Mouse (Mus musculus): ENCODE measurements around the gene Pcp2. TPM values are rescaled to one million over a fixed set of nuclear protein-coding genes. Genes with fewer than 3 reads are reported as not detected.

The Pcp2 gene
- polyA plus RNA-seq, 1 experiment from 2014 or later = 0.53 TPM

DNA sequence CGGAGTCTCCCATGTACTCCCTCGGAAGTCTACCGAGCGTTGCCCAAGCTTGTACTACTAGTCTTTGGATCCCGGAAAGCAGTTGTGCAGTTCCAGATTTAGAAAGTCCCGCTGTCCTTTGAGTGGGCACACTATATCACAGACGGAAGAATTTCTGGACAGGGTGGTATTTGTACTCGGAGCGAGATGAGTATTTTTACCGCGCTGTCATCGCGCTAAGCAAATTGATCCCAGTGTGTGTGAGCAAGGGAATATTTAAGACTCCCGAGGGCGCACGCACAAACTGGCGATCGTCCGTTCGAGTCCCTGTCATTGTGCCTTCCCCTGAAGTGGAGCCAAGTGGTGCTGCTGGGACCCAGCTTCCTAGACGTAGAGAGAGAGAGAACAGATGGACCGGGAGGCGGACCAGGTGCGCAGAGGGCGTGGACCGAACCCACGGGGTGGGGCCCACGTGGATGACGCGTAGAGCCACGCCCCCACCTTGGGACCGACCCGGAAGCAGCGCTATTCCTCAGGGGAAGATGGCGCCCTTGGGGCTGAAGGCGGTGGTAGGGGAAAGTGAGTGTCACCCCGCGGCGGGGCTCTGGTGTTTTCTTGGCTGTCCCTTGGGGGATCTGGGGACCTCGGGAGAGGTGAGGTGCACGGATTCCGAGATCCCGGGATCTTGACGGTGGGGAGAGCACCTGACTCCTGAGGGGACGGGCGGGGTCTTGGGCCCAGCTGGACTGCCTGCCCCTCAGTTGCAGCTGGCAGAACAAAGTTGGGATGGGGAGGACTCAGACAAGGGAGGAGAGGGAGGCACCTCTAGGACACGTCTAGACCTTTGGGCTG is 5.5 kb upstream of the Pcp2 start, which contains the start of gene Stxbp2:
Stxbp2 (plus strand) TSS at position 309 of the 831 bp plus-strand sequence.
- 5% methylated on average over 47 of the region's 47 CpGs for whole genome bisulfite sequencing
- H3K4me2 ChIP-seq (ENCODE audit: low read length) = peak within 1 kb of the TSS; percentile 68
- 0 out of 2 replicates have a peak, but pooled peaks cover 5% of the 10 kb centered on the region for H3K36me3 ChIP-seq (ENCODE audit: control insufficient read depth, insufficient read depth, low read length)
- no peaks in the 10 kb centered on the region for H3K9me3 ChIP-seq (replicated peaks; ENCODE audit: control insufficient read depth, low read length)
- peak; percentile 89 for ATAC-seq
- H3K27ac ChIP-seq (ENCODE audit: low read depth, low read length) = no peak within 1 kb of the TSS
- peak; percentile 75 for DNase-seq (ENCODE audit: low spot score)
- H3K27me3 ChIP-seq (replicated peaks; ENCODE audit: control insufficient read depth, insufficient read depth, low read length) = no peaks in the 10 kb centered on the region
- H3K9ac ChIP-seq (ENCODE audit: low read length) = peak within 1 kb of the TSS; percentile 56
- H3K4me3 ChIP-seq (ENCODE audit: low read depth, low read length) = peak within 1 kb of the TSS; percentile 44
- H3K4me1 ChIP-seq (ENCODE audit: control insufficient read depth, insufficient read depth, low read length) = peaks cover 3% of the 10 kb centered on the region; the same call in 1 of the 2 replicates

DNA sequence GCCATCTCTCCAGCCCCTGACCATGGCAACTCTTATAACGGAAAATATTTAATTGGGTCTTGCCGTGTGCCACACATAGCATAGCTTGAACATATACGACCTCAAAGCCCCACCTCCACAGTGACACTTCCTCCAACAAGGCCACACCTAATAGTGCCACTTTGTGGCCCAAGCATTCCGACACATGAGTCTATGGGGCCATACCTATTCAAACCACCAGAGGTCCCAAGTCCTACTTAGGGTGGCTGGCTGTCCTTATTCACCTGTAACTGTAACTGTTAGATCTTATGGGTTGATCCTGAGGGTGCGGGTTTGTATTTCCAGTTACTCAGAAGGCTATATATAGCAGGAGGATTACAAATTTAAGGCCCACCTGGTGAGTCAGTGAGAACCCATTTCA is 2.7 kb upstream of the Pcp2 start:
- DNase-seq (ENCODE audit: low spot score) (no peak), ATAC-seq (no peak)
- no peaks in the 10 kb centered on the region for H3K27me3 ChIP-seq (replicated peaks; ENCODE audit: control insufficient read depth, insufficient read depth, low read length)
- H3K27ac ChIP-seq (ENCODE audit: low read depth, low read length) = no peak overlapping the region
- H3K9ac ChIP-seq (ENCODE audit: low read length) = no peak overlapping the region
- H3K36me3 ChIP-seq (ENCODE audit: control insufficient read depth, insufficient read depth, low read length) = no peaks in the 10 kb centered on the region
- H3K9me3 ChIP-seq (replicated peaks; ENCODE audit: control insufficient read depth, low read length) = no peaks in the 10 kb centered on the region
- no peak overlapping the region for H3K4me2 ChIP-seq (ENCODE audit: low read length)
- no peak overlapping the region for H3K4me3 ChIP-seq (ENCODE audit: low read depth, low read length)
- peaks cover 3% of the 10 kb centered on the region; the same call in 1 of the 2 replicates for H3K4me1 ChIP-seq (ENCODE audit: control insufficient read depth, insufficient read depth, low read length)
- 32% methylated on average over 5 of the region's 5 CpGs for WGBS

DNA sequence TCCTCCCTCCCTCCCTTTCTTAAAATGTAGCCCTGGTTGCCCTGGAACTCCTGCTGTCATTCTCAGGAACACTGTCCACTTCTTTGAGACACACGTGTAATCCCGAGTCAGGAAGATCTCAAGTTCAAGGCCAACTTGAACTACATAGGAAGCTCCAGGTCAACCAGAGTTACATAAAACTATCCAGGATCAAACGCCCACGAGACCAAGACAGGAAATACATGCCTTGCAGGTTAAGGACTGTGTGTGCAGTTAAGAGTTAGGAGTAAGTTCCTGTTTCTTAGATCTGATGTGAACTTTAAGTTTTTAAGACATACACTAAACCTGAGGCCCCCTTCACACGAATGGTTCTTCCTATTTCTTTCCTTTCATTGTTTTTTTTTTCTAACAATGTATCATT is 1.6 kb upstream of the Pcp2 start:
- WGBS = 61% methylated on average over 5 of the region's 5 CpGs
- Histone ChIP-seq H3K27ac (ENCODE audit: low read depth, low read length) (no peak overlapping the region), H3K4me2 (ENCODE audit: low read length) (no peak overlapping the region), H3K36me3 (ENCODE audit: control insufficient read depth, insufficient read depth, low read length) (no peaks in the 10 kb centered on the region), H3K4me1 (ENCODE audit: control insufficient read depth, insufficient read depth, low read length) (peaks cover 6% of the 10 kb centered on the region; the same call in 1 of the 2 replicates), H3K27me3 (replicated peaks; ENCODE audit: control insufficient read depth, insufficient read depth, low read length) (no peaks in the 10 kb centered on the region), H3K9ac (ENCODE audit: low read length) (no peak overlapping the region), H3K9me3 (replicated peaks; ENCODE audit: control insufficient read depth, low read length) (no peaks in the 10 kb centered on the region), H3K4me3 (ENCODE audit: low read depth, low read length) (no peak overlapping the region)
- DNase-seq (ENCODE audit: low spot score) (no peak), ATAC-seq (no peak)

DNA sequence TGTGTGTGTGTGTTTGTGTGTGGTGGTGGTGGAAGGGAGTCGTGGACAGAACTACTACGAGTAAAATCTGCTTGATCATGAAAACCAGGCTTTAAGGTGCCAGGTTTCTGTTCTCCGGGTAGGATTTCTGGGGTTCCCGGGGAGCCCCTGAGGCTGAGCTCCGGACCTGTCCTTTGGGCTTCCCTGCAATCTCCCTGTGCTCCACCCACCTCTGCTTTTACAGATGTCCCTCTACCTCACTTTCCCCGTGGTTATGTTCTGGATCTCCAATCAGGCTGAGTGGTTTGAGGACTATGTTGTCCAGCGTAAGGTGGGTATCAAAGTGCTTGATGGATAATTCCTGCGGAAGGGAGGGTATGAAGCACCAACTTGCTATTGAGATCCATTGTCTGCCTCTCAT is 3.2 kb downstream of the Pcp2 start:
- Histone ChIP-seq H3K4me3 (ENCODE audit: low read depth, low read length) (peak overlapping the region; percentile 79; the same call in 1 of the 2 replicates), H3K4me2 (ENCODE audit: low read length) (peak overlapping the region; percentile 71), H3K27ac (ENCODE audit: low read depth, low read length) (no peak overlapping the region), H3K9me3 (replicated peaks; ENCODE audit: control insufficient read depth, low read length) (no peaks in the 10 kb centered on the region), H3K9ac (ENCODE audit: low read length) (peak overlapping the region; percentile 76), H3K36me3 (ENCODE audit: control insufficient read depth, insufficient read depth, low read length) (peaks cover 17% of the 10 kb centered on the region), H3K27me3 (replicated peaks; ENCODE audit: control insufficient read depth, insufficient read depth, low read length) (no peaks in the 10 kb centered on the region), H3K4me1 (ENCODE audit: control insufficient read depth, insufficient read depth, low read length) (peaks cover 9% of the 10 kb centered on the region; the same call in 1 of the 2 replicates)
- ATAC-seq (no peak), DNase-seq (ENCODE audit: low spot score) (no peak)
- 67% methylated on average over 8 of the region's 8 CpGs for WGBS

DNA sequence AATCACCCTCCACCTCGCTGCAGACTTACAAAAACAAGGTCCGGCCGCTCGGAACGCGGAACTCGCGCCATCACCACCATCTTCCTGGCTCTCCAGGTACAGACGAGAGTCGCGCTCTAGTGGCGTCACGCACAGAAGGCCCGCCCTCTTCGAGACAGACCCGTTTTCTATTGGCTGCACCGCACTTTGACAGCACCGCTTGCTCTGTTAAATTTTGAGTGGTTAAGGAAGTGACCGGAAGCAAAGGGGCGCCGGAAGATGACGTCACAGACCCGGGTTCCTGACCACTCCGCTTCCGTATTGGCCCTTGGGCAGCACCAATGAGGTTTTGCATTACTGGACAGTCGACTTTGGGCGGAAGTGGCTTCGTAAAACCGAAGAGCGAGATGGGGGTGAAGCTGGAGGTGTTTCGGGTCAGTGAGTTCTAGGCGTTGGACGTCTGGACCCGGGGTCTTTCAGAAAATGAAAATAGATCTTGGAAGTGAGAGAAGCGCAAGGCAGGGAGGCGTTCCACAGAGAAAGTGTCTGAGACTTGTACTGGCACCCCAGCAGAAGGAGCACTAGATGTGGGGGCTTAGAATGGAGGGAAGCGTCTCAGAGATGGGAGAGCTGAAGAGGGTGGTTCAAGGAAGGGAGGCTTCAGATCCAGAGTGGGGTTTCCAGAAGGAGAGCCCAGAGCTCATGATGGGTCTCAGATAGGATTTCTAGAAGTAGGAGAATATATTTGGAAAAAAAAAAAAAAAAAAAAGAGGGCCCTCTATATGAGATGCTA is 4.0 kb downstream of the Pcp2 start, which contains the start of the genes Xab2 and Pet100:
Xab2 (minus strand) TSS at position 118 of the 772 bp plus-strand sequence.
Pet100 (plus strand) TSS at position 350 of the 772 bp plus-strand sequence.
- Histone ChIP-seq H3K27ac (ENCODE audit: low read depth, low read length) (no peak within 1 kb of the TSS), H3K4me2 (ENCODE audit: low read length) (peak within 1 kb of the TSS; percentile 73), H3K27me3 (replicated peaks; ENCODE audit: control insufficient read depth, insufficient read depth, low read length) (no peaks in the 10 kb centered on the region), H3K9ac (ENCODE audit: low read length) (peak within 1 kb of the TSS; percentile 76), H3K9me3 (replicated peaks; ENCODE audit: control insufficient read depth, low read length) (no peaks in the 10 kb centered on the region), H3K36me3 (ENCODE audit: control insufficient read depth, insufficient read depth, low read length) (peaks cover 23% of the 10 kb centered on the region), H3K4me3 (ENCODE audit: low read depth, low read length) (peak within 1 kb of the TSS; percentile 79), H3K4me1 (ENCODE audit: control insufficient read depth, insufficient read depth, low read length) (peaks cover 9% of the 10 kb centered on the region; the same call in 1 of the 2 replicates)
- ATAC-seq = peak; percentile 98
- under 1% methylated on average over 37 of the region's 37 CpGs for WGBS
- DNase-seq (ENCODE audit: low spot score) = peak; percentile 100

DNA sequence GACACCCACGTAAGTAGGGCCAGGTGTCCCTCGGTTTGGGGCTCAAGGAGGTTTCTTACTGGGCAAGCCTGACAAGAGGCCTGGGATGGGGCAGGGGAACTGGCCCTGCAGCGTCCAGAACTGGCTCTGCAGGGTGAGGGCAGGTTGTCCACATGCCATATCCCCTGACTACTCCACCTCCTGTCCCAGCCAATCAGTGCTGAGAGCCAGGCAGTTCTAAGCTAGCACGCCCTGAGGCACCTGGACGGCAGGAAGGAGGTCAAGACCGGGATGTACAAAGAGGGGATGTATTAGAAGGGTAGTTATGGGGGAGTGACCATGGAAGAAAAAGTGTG is 15.6 kb downstream of the Pcp2 start:
- peaks cover 92% of the 10 kb centered on the region for H3K36me3 ChIP-seq (ENCODE audit: control insufficient read depth, insufficient read depth, low read length)
- no peak overlapping the region for H3K27ac ChIP-seq (ENCODE audit: low read depth, low read length)
- H3K4me3 ChIP-seq (ENCODE audit: low read depth, low read length) = no peak overlapping the region
- no peak overlapping the region for H3K9ac ChIP-seq (ENCODE audit: low read length)
- WGBS = 85% methylated on average over 6 of the region's 6 CpGs
- H3K27me3 ChIP-seq (replicated peaks; ENCODE audit: control insufficient read depth, insufficient read depth, low read length) = no peaks in the 10 kb centered on the region
- ATAC-seq = no peak
- no peaks in the 10 kb centered on the region for H3K4me1 ChIP-seq (ENCODE audit: control insufficient read depth, insufficient read depth, low read length)
- no peak for DNase-seq (ENCODE audit: low spot score)
- no peaks in the 10 kb centered on the region for H3K9me3 ChIP-seq (replicated peaks; ENCODE audit: control insufficient read depth, low read length)
- H3K4me2 ChIP-seq (ENCODE audit: low read length) = no peak overlapping the region

DNA sequence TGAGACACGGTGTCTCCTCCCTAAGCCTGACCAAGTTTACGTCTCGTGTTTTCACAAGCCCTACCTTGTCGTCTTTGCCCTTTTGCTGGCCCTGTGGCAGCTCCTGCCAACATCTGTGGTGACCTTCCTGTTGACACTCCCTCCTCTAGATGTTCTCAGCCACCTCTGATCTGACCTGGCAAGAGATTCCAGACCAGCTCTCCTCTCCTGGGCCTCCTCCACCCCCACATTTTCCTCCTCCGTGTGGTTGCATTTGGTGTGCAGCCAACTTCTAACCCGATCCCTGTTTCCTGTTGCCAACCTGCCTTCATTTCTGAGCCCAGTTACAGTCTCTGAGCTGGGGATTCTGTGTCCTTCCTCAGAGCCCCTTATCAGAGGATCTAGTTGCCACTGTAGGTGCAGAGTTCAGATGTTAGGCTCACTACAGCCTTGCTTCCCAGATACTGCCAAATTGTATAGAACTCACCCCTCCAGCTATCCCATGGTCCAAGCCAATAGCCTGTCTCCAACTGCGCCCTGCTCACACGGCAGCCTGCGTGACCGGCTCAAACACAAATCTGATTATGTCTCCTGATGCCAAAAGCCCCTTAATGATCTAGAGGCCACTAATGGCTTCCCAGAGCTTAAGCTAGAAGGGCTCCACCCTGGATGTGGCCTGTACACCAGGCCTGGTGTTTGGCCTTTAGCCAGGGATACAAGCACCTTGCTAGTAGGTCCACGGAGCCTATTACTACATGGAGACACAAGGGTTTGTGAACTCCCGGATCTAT is 16.1 kb downstream of the Pcp2 start:
- H3K9me3 ChIP-seq (replicated peaks; ENCODE audit: control insufficient read depth, low read length) = no peaks in the 10 kb centered on the region
- ATAC-seq = no peak
- no peak overlapping the region for H3K4me3 ChIP-seq (ENCODE audit: low read depth, low read length)
- H3K9ac ChIP-seq (ENCODE audit: low read length) = no peak overlapping the region
- H3K27ac ChIP-seq (ENCODE audit: low read depth, low read length) = no peak overlapping the region
- WGBS = 88% methylated on average over 12 of the region's 12 CpGs
- H3K4me1 ChIP-seq (ENCODE audit: control insufficient read depth, insufficient read depth, low read length) = no peaks in the 10 kb centered on the region
- no peak for DNase-seq (ENCODE audit: low spot score)
- peaks cover 92% of the 10 kb centered on the region for H3K36me3 ChIP-seq (ENCODE audit: control insufficient read depth, insufficient read depth, low read length)
- H3K4me2 ChIP-seq (ENCODE audit: low read length) = no peak overlapping the region
- no peaks in the 10 kb centered on the region for H3K27me3 ChIP-seq (replicated peaks; ENCODE audit: control insufficient read depth, insufficient read depth, low read length)

DNA sequence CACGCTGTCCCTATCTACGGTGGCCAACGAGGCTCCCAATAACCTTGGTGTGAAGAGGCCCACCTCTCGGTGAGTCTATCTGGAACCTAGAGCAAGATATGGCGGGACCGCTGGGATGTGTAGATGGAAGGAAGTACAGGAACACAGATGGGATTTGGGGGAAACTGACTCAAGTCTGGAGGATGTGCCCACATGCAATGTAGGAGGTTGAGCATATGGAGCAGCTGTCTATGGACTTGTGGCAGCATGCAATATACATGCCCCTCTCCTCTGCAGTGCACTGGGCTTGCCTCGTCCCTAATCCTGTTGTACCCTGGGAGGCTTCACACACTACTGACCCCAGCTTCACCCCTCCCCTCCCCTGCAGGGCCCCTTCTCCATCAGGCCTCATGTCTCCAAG is 17.5 kb downstream of the Pcp2 start:
- Histone ChIP-seq H3K36me3 (ENCODE audit: control insufficient read depth, insufficient read depth, low read length) (peaks cover 92% of the 10 kb centered on the region), H3K27ac (ENCODE audit: low read depth, low read length) (no peak overlapping the region), H3K27me3 (replicated peaks; ENCODE audit: control insufficient read depth, insufficient read depth, low read length) (no peaks in the 10 kb centered on the region), H3K9me3 (replicated peaks; ENCODE audit: control insufficient read depth, low read length) (no peaks in the 10 kb centered on the region), H3K4me1 (ENCODE audit: control insufficient read depth, insufficient read depth, low read length) (no peaks in the 10 kb centered on the region), H3K9ac (ENCODE audit: low read length) (no peak overlapping the region), H3K4me3 (ENCODE audit: low read depth, low read length) (no peak overlapping the region), H3K4me2 (ENCODE audit: low read length) (no peak overlapping the region)
- ATAC-seq (no peak), DNase-seq (ENCODE audit: low spot score) (no peak)
- WGBS = 87% methylated on average over 7 of the region's 7 CpGs

Data from forebrain, embryonic 14.5 days (tissue).